Mouse (Mus musculus) midbrain, embryonic 13.5 days (tissue): ENCODE measurements around the gene Soat1. TPM values are rescaled to one million over a fixed set of nuclear protein-coding genes. Genes with fewer than 3 reads are reported as not detected.

Experiments used
- ATAC-seq: fragments of 200-750 bp; cut with Nextera tagmentation; 2 replicates; pipeline ENCODE4 v1.8.0; 2017; ENCODE audit warnings: mild to moderate bottlenecking, moderate TSS enrichment, moderate library complexity
- H3K27ac ChIP-seq: fragments of 300-500 bp; sonication (generic); 2 replicates; pipeline ENCODE4 v1.5.1; 2015; ENCODE audit warnings: inconsistent platforms, mild to moderate bottlenecking, moderate library complexity
- H3K27me3 ChIP-seq: fragments of 300-500 bp; sonication (generic); 2 replicates; pipeline ENCODE4 v1.6.1; 2015; ENCODE audit warnings: mild to moderate bottlenecking, inconsistent platforms
- H3K36me3 ChIP-seq: fragments of 300-500 bp; sonication (generic); 2 replicates; pipeline ENCODE4 v1.6.1; 2015; ENCODE audit warnings: mild to moderate bottlenecking, inconsistent platforms
- H3K4me1 ChIP-seq: fragments of 300-500 bp; sonication (generic); replicated peaks from 2 replicates; pipeline ENCODE4 v1.6.1; 2015; ENCODE audit warnings: inconsistent platforms
- H3K4me2 ChIP-seq: fragments of 300-500 bp; sonication (generic); replicated peaks from 2 replicates; pipeline ENCODE4 v1.6.1; 2015; ENCODE audit warnings: moderate library complexity, mild to moderate bottlenecking, inconsistent platforms
- H3K4me3 ChIP-seq: fragments of 300-500 bp; sonication (generic); replicated peaks from 2 replicates; pipeline ENCODE4 v1.5.1; 2015; ENCODE audit warnings: mild to moderate bottlenecking, inconsistent platforms
- H3K9ac ChIP-seq: fragments of 300-500 bp; sonication (generic); replicated peaks from 2 replicates; pipeline ENCODE4 v1.6.1; 2015; ENCODE audit warnings: mild to moderate bottlenecking, inconsistent platforms
- H3K9me3 ChIP-seq: fragments of 300-500 bp; sonication (generic); 2 replicates; pipeline ENCODE4 v1.6.1; 2016; ENCODE audit warnings: mild to moderate bottlenecking, inconsistent platforms
- WGBS: fragments of 180-500 bp; shearing (Covaris S2); methylation state at CpG from one replicate; pipeline ENCODE4 v1.1.7; 2015; 5-methylcytosine and 5-hydroxymethylcytosine counted together
- polyA plus RNA-seq: library from polyadenylated mRNA; unstranded; fragments of >200 nt; fragmentation: Nextera tagmentation; extraction: Ambion mirVana; gene quantifications from 2 replicates; pipeline ENCODE4 v1.2.1, GENCODE M21; 2015

Gene Soat1
- polyA plus RNA-seq, 1 experiment from 2014 or later = 11.1 TPM

DNA sequence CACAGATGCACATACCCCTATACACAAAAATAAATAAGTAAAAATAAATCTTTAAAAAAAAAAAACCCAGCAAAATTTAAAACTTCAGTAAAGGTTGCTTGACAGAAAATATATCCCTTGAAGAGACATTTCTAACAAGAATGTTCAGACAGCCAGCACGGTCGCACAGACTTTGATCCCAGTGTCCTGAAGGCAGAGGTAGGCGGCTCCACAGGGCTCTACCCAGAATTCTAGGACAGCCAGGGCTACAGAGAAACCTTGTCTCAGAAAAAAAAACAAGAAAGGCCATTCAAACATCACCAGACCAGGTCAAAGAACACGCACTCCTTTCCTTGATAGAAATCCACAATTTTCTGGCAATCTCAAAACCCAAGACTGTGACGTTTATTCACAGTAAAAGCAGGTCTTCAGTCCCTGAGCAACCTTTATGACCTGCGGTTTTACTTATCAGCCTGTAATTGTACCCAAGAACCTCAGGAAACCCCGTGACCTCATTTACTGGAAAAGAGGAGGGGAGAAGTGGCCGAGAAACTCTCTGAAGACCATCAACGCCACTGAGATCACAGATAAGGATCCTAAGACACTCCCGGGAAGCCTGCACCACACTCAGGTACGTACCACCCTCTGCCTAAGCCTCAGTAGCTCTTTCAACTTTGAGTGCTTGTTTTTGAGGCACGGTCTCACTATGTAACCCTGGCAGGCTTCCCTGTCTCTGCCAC, 11.7 kb downstream of the Soat1 start:
- WGBS = 90% methylated on average over 12 of the region's 12 CpGs
- H3K4me3 ChIP-seq = no peak overlapping the region
- no peaks in the 10 kb centered on the region for H3K4me1 ChIP-seq
- H3K9ac ChIP-seq = no peak overlapping the region
- no peak overlapping the region for H3K27ac ChIP-seq
- H3K27me3 ChIP-seq = no peaks in the 10 kb centered on the region
- peaks cover 6% of the 10 kb centered on the region; the same call in 1 of the 2 replicates for H3K9me3 ChIP-seq
- peaks cover 13% of the 10 kb centered on the region for H3K36me3 ChIP-seq
- H3K4me2 ChIP-seq = no peak overlapping the region
- no peak for ATAC-seq

DNA sequence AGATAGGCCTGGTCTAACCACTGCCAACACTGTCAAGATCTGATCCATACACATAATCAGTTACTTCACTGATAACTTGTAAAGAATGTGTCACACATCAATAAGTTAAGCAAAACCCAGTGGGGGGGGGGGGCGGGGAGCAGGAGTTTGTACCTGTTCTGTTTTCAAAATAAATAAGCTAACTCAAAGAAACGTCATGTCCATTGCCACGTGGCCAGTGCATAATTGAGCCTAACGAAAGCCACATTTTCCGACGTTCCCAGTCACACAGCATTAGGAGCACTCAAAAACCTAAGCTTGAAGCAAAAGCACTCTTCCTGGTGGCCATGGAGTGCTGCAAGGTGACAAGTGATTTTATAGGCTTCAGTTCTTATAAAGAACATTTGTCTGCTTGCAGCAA, 13.1 kb downstream of the Soat1 start:
- Histone ChIP-seq H3K27ac (no peak overlapping the region), H3K27me3 (no peaks in the 10 kb centered on the region), H3K4me2 (no peak overlapping the region), H3K9me3 (peaks cover 3% of the 10 kb centered on the region; the same call in 1 of the 2 replicates), H3K4me3 (no peak overlapping the region), H3K9ac (no peak overlapping the region), H3K4me1 (no peaks in the 10 kb centered on the region), H3K36me3 (peaks cover 7% of the 10 kb centered on the region)
- WGBS = 90% methylated on average over 6 of the region's 6 CpGs
- ATAC-seq = no peak

DNA sequence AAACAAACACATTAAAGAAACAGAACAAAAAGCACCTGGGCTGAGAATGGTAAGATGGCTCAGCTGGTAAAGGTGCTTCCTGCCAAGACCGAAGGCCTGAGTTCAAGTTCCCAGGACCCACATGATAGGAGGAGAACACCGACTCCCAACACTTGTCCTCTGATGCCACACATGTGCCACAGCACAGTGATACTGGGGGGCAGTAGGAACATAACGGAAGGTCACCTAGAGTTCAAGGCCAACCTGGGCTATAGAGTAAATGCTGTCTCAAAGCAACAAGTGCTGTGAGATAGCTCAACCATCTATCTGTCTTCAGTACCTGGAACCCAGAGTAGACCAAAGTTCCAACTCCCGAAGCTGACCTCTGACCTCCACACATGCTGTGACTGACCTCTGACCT, 13.9 kb downstream of the Soat1 start:
- ATAC-seq = no peak
- 94% methylated on average over 4 of the region's 4 CpGs for WGBS
- H3K4me3 ChIP-seq = no peak overlapping the region

DNA sequence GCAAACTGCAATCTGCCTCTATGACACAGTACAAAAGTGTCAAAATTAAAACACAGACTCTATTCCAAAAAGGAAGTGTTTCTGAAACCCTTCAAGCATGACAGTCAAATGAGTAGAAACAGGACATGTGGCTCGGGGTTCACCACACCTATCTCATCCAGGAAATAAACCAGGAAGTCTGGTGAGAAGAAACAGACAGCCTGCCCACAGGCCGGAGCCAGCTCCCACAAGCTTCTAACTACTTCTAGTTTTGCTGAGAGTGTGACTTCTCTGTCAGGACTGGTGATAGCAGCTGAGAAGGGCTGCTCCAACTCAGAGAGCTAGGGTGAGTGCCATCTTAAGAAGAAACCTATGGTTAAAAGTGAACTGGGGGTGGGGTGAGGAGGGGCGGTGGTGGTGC, 14.4 kb downstream of the Soat1 start:
- WGBS = 86% methylated on average over 3 of the region's 3 CpGs
- Histone ChIP-seq H3K4me3 (no peak overlapping the region), H3K4me1 (no peaks in the 10 kb centered on the region), H3K36me3 (no peaks in the 10 kb centered on the region), H3K27me3 (no peaks in the 10 kb centered on the region), H3K27ac (no peak overlapping the region), H3K9me3 (no peaks in the 10 kb centered on the region), H3K4me2 (no peak overlapping the region), H3K9ac (no peak overlapping the region)
- ATAC-seq = no peak

More for the DNA sequence above, 13.9 kb downstream of the Soat1 start:
- no peaks in the 10 kb centered on the region for H3K27me3 ChIP-seq
- no peaks in the 10 kb centered on the region for H3K4me1 ChIP-seq
- H3K36me3 ChIP-seq = no peaks in the 10 kb centered on the region
- no peak overlapping the region for H3K9ac ChIP-seq
- no peak overlapping the region for H3K4me2 ChIP-seq
- no peaks in the 10 kb centered on the region for H3K9me3 ChIP-seq
- H3K27ac ChIP-seq = no peak overlapping the region

DNA sequence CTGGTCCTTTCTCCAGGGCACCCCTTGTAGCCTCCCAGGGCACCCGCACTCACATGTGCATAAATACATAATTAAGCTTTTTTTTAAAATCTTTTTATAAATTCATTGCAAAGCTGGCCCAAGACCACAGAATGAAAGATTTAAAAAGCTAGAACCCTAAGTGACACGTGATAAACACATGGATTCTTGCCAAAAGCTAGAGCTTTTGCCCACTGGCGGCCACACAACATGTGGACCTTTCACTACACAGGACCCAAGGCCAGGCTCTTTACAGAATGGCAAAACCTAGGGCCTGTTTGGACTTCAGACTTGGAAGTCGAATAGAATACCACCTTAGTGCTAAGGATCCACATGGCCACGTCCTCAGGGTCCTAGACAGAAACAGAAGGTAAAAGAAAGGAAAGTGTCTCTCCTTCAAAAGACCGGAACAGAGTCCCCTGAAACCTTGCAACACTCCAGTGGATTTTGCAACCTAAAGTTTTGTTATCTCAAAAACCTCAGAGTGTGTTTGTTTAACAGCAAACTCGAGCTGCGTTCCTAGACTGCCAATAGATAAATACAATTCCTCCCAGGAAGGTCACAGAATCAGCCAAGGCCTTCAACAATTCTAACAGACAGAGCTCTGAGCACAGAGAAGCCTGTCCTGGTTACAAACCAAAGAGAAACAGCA, 15.6 kb downstream of the Soat1 start:
- no peak overlapping the region for H3K4me3 ChIP-seq
- no peaks in the 10 kb centered on the region for H3K36me3 ChIP-seq
- H3K9ac ChIP-seq = no peak overlapping the region
- ATAC-seq = no peak
- H3K4me2 ChIP-seq = no peak overlapping the region
- WGBS = 89% methylated on average over 8 of the region's 8 CpGs
- H3K9me3 ChIP-seq = no peaks in the 10 kb centered on the region
- H3K27ac ChIP-seq = no peak overlapping the region
- no peaks in the 10 kb centered on the region for H3K27me3 ChIP-seq
- no peaks in the 10 kb centered on the region for H3K4me1 ChIP-seq

DNA sequence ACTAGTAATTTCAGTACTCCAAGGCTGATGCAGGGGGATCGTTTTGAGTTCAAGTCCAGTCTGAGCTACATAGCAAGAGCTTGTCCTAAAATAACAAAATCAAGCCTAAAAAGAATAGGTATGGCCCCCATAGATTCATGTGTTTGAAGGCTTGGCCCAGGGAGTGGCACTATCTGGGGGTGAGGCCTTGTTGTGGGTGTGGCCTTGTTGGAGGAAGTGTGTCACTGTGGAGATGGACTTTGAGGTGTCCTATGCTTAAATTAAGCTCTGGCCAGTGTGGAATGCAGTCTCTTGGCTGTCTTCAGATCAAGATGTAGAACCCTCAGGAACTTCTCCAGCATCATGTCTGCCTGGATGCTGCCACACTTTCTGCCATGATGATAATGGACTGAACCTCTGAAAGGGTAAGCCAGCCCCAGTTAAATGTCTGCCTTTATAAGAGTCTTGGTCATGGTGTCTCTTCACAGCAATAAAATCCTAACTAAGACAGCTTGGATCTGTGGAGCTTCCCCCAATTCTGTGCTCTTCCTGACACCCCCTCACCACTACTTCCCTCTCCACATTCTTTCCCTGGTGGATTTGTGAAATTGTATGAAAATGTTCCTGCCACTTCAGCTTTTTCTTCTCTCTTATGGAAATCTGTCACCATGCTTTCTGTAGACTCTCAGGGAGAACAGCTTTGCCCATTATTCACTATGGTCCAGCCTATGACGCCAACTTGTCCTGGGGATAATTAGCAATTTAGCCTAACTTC, 18.9 kb downstream of the Soat1 start:
- Histone ChIP-seq H3K4me1 (no peaks in the 10 kb centered on the region), H3K36me3 (no peaks in the 10 kb centered on the region), H3K4me3 (no peak overlapping the region), H3K9ac (no peak overlapping the region), H3K4me2 (no peak overlapping the region), H3K27ac (no peak overlapping the region), H3K9me3 (no peaks in the 10 kb centered on the region), H3K27me3 (no peaks in the 10 kb centered on the region)
- WGBS = 94% methylated on average over 2 of the region's 2 CpGs
- ATAC-seq = no peak

DNA sequence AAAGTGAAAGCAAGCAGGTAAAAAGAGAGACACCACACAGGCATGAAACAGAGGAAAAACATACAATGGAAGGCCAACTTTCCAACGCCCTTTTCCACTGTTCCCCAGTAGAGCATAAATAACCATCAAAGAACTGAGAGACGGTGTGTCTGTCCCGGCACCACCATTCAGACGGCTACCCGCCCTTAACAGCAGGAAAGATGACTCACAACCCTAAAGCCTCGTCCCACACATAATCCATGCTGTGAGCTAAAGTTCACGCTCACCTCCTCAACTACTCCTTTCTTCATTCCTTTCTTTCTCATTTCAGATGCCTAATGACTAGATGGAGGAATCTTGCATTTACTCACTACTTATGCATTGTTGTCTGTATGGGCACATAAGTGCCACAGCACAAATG, 19.7 kb downstream of the Soat1 start:
- no peak for ATAC-seq
- Histone ChIP-seq H3K27me3 (no peaks in the 10 kb centered on the region), H3K9ac (no peak overlapping the region), H3K36me3 (no peaks in the 10 kb centered on the region), H3K4me1 (no peaks in the 10 kb centered on the region), H3K9me3 (no peaks in the 10 kb centered on the region), H3K4me3 (no peak overlapping the region), H3K4me2 (no peak overlapping the region), H3K27ac (no peak overlapping the region)
- 76% methylated on average over 7 of the region's 7 CpGs for WGBS

DNA sequence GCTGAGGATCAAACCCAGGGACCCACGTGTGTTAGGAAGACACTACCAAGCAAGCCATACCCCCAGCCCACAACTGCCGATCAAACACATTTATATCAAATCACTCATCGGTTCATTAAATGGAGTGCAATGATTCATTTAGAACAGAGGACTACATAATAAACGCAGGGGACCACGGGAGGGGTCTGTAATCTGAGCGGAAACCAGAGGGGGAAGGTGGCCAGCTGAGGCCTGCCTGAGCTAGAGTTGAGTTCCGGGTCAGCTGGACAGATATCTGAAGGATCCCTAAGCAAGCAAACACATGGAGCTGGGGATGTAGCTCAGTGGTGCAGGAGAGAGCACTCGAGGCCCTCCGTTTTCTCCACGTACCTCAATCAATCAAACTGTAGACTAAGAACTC, 20.3 kb downstream of the Soat1 start:
- Histone ChIP-seq H3K27me3 (no peaks in the 10 kb centered on the region), H3K4me1 (no peaks in the 10 kb centered on the region), H3K27ac (no peak overlapping the region), H3K36me3 (no peaks in the 10 kb centered on the region), H3K4me3 (no peak overlapping the region), H3K4me2 (no peak overlapping the region), H3K9me3 (no peaks in the 10 kb centered on the region), H3K9ac (no peak overlapping the region)
- WGBS = 93% methylated on average over 10 of the region's 10 CpGs
- ATAC-seq = no peak

DNA sequence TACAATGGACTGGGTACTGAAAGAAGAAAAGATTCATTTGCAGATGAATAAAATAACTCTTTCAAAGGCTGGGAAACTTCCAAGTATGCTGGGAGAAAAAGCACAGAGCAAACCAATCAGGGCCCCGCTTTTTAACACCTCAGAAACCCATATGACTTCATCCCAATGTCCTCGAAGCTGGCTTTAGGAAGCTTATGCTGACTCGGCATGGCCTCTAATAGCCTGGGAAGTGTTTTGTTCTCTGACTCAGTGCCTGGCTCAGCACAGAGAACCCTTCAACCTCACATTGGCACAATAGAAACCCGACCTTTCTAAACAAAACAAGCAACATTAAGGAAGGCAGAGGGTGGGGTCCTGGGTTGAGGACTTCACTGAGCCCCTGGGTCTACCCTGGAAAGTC, 23.7 kb downstream of the Soat1 start:
- no peak overlapping the region for H3K4me3 ChIP-seq
- WGBS = 35% methylated on average over 4 of the region's 4 CpGs
- H3K27me3 ChIP-seq = no peaks in the 10 kb centered on the region
- no peaks in the 10 kb centered on the region for H3K4me1 ChIP-seq
- H3K9me3 ChIP-seq = no peaks in the 10 kb centered on the region
- no peak for ATAC-seq
- H3K27ac ChIP-seq = no peak overlapping the region
- H3K36me3 ChIP-seq = no peaks in the 10 kb centered on the region
- no peak overlapping the region for H3K4me2 ChIP-seq
- no peak overlapping the region for H3K9ac ChIP-seq

DNA sequence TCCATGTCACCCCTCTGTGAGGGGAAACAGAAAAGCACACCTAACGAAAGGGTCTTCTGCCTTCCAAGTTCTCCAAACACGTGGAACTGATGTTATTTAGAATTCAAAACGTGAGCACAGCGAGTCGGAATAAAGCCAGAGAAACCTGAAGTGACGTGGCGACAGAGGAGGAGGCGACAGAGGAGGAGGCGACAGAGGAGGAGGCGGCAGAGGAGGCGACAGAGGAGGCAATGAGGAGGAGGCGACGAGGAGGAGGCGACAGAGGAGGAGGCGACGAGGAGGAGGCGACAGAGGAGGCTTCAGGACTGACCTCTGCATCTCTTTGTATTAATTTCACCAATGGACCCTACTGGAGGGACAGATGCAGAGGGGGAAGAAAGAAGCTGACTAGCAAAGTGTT, 24.4 kb downstream of the Soat1 start:
- Histone ChIP-seq H3K36me3 (no peaks in the 10 kb centered on the region), H3K9me3 (no peaks in the 10 kb centered on the region), H3K4me1 (no peaks in the 10 kb centered on the region), H3K9ac (no peak overlapping the region), H3K27ac (no peak overlapping the region), H3K4me2 (no peak overlapping the region), H3K4me3 (no peak overlapping the region), H3K27me3 (no peaks in the 10 kb centered on the region)
- ATAC-seq = no peak
- WGBS = 75% methylated on average over 17 of the region's 17 CpGs

DNA sequence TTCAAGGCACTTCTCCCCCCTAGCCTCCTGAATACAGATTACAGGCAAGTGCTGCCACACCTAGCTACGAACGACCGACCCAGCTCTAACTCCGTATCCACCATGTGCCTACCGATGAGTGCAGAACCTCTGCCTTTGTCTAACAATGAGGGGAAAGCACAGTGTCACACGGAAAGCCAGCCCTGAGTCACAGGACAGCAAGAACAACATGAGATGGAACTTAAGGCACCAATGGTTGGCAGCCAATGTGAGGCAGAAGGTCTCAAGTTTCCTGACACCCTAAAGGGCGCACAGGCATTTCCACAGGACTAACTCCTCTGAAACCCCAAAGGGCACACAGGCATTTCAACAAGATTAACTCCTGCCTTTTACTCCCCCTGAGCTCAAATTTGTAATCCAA, 25.0 kb downstream of the Soat1 start:
- 81% methylated on average over 7 of the region's 7 CpGs for WGBS
- no peak overlapping the region for H3K9ac ChIP-seq
- no peaks in the 10 kb centered on the region for H3K4me1 ChIP-seq

DNA sequence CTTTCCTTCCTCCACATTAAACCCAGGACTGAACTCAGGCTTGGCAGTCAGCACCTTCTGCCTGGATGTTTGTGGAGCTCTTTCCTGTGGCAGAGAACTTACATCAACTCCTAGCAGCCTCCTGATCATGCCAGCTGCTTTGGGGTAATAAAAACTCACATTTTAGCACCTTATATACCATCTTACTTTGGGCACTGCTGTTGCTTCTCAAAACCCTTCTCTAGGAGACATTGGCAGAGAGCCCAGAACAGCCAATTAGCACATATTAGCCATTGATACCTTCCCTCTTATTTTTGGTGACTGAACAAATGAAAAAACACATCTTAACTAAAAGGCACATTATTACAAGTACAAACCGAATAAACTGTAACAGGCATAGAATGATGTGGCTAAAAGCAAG, 29.1 kb downstream of the Soat1 start:
- ATAC-seq = no peak
- Histone ChIP-seq H3K9ac (no peak overlapping the region), H3K27ac (no peak overlapping the region)

More for the DNA sequence above, 25.0 kb downstream of the Soat1 start:
- no peaks in the 10 kb centered on the region for H3K36me3 ChIP-seq
- no peak overlapping the region for H3K4me2 ChIP-seq
- no peak overlapping the region for H3K27ac ChIP-seq
- no peak for ATAC-seq
- H3K4me3 ChIP-seq = no peak overlapping the region
- H3K9me3 ChIP-seq = no peaks in the 10 kb centered on the region
- H3K27me3 ChIP-seq = no peaks in the 10 kb centered on the region

More for the DNA sequence above, 29.1 kb downstream of the Soat1 start:
- Histone ChIP-seq H3K4me3 (no peak overlapping the region), H3K36me3 (peaks cover 11% of the 10 kb centered on the region; the same call in 1 of the 2 replicates), H3K9me3 (no peaks in the 10 kb centered on the region), H3K4me2 (no peak overlapping the region), H3K27me3 (no peaks in the 10 kb centered on the region), H3K4me1 (no peaks in the 10 kb centered on the region)
- WGBS = 86% methylated on average over 1 of the region's 1 CpGs
